Mouse (Mus musculus) embryo, embryonic 9.5 days (tissue): ENCODE data around the gene Gm10717.
"Not testable (repeated sequence)": the region's sequence is repeated elsewhere in the genome, so short reads cannot be mapped to it uniquely, and the experiment has no call there.

ENCODE experiments used
- DNase-seq: peaks from one replicate; pipeline ENCODE4 v3.0.0-alpha.2; 2017; ENCODE audit errors: extremely low spot score

Gm10717 gene

DNA sequence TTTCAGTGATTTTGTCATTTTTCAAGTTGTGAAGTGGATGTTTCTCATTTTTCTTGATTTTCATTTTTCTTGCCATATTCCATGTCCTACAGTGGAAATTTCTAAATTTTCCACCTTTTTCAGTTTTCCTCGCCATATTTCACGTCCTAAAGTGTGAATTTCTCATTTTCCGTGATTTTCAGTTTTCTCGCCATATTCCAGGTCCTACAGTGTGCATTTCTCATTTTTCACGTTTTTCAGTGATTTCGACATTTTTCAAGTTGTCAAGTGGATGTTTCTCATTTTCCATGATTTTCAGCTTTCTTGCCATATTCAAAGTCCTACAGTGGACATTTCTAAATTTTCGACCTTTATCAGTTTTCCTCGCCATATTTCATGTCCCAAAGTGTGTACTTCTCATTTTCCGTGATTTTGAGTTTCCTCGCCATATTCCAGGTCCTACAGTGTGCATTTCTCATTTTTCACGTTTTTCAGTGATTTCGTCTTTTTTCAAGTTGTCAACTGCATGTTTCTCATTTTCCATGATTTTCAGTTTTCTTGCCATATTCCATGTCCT is at the start of gene Gm10717:
Gene Gm10717 (plus strand): TSS at position 506 of the 556 bp plus-strand sequence.
- DNase-seq: not testable (repeated sequence)

DNA sequence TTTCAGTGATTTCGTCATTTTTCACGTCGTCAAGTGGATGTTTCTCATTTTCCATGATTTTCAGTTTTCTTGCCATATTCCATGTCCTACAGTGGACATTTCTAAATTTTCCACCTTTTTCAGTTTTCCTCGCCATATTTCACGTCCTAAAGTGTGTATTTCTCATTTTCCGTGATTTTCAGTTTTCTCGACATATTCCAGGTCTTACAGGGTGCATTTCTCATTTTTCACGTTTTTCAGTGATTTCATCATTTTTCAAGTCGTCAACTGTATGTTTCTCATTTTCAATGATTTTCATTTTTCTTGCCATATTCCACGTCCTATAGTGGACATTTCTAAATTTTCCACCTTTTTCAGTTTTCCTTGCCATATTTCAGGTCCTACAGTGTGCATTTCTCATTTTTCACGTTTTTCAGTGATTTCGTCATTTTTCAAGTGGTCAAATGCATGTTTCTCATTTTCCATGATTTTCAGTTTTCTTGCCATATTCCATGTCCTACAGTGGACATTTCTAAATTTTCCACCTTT is 24.7 kb upstream of the Gm10717 start, which contains the start of gene Gm10722:
Gene Gm10722 (plus strand): TSS at position 478 of the 528 bp plus-strand sequence.
- peak; percentile 27 for DNase-seq

DNA sequence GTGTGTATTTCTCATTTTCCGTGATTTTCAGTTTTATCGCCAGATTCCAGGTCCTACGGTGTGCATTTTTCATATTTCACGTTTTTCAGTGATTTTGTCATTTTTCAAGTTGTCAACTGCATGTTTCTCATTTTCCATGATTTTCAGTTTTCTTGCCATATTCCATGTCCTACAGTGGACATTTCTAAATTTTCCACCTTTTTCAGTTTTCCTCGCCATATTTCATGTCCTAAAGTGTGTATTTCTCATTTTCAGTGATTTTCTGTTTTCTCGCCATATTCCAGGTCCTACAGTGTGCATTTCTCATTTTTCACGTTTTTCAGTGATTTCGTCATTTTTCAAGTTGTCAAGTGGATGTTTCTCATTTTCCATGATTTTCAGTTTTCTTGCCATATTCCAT is 24.2 kb upstream of the Gm10717 start:
- not testable (repeated sequence) for DNase-seq

DNA sequence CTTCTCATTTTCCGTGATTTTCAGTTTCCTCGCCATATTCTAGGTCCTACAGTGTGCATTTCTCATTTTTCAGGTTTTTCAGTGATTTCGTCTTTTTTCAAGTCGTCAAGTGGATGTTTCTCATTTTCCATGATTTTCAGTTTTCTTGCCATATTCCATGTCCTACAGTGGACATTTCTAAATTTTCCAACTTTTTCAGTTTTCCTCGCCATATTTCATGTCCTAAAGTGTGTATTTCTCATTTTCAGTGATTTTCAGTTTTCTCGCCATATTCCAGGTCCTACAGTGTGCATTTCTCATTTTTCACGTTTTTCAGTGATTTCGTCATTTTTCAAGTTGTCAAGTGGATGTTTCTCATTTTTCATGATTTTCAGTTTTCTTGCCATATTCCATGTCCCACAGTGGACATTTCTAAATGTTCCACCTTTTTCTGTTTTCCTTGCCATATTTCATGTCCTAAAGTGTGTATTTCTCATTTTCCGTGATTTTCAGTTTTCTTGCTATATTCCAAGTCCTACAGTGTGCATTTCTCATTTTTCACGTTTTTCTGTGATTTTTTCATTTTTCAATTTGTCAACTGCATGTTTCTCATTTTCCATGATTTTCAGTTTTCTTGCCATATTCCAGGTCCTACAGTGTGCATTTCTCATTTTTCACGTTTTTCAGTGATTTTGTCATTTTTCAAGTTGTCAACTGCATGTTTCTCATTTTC is 23.1 kb upstream of the Gm10717 start:
- DNase-seq: peak; percentile 5

DNA sequence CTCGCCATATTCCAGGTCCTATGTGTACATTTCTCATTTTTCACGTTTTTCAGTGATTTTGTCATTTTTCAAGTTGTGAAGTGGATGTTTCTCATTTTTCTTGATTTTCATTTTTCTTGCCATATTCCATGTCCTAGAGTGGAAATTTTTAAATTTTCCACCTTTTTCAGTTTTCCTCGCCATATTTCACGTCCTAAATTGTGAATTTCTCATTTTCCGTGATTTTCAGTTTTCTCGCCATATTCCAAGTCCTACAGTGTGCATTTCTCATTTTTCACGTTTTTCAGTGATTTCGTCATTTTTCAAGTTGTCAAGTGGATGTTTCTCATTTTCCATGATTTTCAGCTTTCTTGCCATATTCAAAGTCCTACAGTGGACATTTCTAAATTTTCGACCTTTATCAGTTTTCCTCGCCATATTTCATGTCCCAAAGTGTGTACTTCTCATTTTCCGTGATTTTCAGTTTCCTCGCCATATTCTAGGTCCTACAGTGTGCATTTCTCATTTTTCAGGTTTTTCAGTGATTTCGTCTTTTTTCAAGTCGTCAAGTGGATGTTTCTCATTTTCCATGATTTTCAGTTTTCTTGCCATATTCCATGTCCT is 22.3 kb upstream of the Gm10717 start, which contains the start of gene Gm11168:
Gene Gm11168 (plus strand): TSS at position 553 of the 603 bp plus-strand sequence.
- not testable (repeated sequence) for DNase-seq

DNA sequence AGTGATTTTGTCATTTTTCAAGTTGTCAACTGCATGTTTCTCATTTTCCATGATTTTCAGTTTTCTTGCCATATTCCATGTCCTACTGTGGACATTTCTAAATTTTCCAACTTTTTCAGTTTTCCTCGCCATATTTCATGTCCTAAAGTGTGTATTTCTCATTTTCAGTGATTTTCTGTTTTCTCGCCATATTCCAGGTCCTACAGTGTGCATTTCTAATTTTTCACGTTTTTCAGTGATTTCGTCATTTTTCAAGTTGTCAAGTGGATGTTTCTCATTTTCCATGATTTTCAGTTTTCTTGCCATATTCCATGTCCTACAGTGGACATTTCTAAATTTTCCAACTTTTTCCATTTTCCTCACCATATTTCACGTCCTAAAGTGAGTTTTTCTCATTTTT is 19.0 kb upstream of the Gm10717 start:
- not testable (repeated sequence) for DNase-seq

DNA sequence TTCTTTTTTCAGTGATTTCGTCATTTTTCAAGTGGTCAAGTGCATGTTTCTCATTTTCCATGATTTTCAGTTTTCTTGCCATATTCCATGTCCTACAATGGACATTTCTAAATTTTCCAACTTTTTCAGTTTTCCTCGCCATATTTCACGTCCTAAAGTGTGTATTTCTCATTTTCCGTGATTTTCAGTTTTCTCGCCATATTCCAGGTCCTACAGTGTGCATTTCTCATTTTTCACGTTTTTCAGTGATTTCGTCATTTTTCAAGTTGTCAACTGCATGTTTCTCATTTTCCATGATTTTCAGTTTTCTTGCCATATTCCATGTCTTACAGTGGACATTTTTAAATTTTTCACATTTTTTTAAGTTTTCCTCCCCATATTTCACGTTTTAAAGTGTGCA is 18.6 kb upstream of the Gm10717 start:
- not testable (repeated sequence) for DNase-seq

DNA sequence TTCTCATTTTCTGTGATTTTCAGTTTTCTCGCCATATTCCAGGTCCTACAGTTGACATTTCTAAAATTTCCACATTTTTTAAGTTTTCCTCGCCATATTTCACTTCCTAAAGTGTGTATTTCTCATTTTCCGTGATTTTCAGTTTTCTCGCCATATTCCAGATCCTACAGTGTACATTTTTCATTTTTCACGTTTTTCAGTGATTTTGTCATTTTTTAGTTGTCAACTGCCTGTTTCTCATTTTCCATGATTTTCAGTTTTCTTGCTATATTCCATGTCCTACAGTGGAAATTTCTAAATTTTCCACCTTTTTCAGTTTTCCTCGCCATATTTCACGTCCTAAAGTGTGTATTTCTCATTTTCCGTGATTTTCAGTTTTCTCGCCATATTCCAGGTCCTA is 17.9 kb upstream of the Gm10717 start:
- DNase-seq: peak; percentile 9

DNA sequence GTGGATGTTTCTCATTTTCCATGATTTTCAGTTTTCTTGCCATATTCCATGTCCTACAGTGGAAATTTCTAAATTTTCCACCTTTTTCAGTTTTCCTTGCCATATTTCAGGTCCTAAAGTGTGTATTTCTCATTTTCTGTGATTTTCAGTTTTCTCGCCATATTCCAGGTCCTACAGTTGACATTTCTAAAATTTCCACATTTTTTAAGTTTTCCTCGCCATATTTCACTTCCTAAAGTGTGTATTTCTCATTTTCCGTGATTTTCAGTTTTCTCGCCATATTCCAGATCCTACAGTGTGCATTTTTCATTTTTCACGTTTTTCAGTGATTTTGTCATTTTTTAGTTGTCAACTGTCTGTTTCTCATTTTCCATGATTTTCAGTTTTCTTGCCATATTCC is 15.9 kb upstream of the Gm10717 start:
- not testable (repeated sequence) for DNase-seq

DNA sequence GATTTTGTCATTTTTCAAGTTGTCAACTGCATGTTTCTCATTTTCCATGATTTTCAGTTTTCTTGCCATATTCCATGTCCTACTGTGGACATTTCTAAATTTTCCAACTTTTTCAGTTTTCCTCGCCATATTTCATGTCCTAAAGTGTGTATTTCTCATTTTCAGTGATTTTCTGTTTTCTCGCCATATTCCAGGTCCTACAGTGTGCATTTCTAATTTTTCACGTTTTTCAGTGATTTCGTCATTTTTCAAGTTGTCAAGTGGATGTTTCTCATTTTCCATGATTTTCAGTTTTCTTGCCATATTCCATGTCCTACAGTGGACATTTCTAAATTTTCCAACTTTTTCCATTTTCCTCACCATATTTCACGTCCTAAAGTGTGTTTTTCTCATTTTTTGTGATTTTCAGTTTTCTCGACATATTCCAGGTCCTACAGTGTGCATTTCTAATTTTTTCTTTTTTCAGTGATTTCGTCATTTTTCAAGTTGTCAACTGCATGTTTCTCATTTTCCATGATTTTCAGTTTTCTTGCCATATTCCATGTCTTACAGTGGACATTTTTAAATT is 13.1 kb upstream of the Gm10717 start:
- DNase-seq: not testable (repeated sequence)

DNA sequence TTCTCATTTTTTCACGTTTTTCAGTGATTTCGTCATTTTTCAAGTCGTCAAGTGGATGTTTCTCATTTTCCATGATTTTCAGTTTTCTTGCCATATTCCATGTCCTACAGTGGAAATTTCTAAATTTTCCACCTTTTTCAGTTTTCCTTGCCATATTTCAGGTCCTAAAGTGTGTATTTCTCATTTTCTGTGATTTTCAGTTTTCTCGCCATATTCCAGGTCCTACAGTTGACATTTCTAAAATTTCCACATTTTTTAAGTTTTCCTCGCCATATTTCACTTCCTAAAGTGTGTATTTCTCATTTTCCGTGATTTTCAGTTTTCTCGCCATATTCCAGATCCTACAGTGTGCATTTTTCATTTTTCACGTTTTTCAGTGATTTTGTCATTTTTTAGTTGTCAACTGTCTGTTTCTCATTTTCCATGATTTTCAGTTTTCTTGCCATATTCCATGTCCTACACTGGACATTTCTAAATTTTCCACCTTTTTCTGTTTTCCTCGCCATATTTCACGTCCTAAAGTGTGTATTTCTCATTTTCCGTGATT is 12.4 kb upstream of the Gm10717 start, which contains the start of gene Gm10721:
Gene Gm10721 (plus strand): TSS at position 408 of the 547 bp plus-strand sequence.
- DNase-seq: not testable (repeated sequence)

DNA sequence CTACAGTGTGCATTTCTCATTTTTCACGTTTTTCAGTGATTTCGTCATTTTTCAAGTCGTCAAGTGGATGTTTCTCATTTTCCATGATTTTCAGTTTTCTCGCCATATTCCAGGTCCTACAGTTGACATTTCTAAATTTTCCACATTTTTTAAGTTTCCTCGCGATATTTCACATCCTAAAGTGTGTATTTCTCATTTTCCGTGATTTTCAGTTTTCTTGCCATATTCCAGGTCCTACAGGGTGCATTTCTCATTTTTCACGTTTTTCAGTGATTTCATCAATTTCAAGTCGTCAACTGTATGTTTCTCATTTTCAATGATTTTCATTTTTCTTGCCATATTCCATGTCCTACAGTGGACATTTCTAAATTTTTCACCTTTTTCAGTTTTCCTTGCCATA is 9.9 kb upstream of the Gm10717 start, which contains the start of gene Gm10720:
Gene Gm10720 (plus strand): TSS at position 301 of the 400 bp plus-strand sequence.
- DNase-seq: not testable (repeated sequence)

DNA sequence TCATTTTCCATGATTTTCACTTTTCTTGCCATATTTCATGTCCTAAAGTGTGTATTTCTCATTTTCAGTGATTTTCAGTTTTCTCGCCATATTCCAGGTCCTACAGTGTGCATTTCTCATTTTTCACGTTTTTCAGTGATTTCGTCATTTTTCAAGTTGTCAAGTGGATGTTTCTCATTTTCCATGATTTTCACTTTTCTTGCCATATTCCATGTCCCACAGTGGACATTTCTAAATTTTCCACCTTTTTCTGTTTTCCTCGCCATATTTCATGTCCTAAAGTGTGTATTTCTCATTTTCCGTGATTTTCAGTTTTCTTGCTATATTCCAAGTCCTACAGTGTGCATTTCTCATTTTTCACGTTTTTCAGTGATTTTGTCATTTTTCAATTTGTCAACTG is 9.3 kb upstream of the Gm10717 start:
- not testable (repeated sequence) for DNase-seq

DNA sequence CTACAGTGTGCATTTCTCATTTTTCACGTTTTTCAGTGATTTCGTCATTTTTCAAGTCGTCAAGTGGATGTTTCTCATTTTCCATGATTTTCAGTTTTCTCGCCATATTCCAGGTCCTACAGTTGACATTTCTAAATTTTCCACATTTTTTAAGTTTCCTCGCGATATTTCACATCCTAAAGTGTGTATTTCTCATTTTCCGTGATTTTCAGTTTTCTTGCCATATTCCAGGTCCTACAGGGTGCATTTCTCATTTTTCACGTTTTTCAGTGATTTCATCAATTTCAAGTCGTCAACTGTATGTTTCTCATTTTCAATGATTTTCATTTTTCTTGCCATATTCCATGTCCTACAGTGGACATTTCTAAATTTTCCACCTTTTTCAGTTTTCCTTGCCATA is 8.1 kb upstream of the Gm10717 start, which contains the start of gene Gm10719:
Gene Gm10719 (plus strand): TSS at position 301 of the 400 bp plus-strand sequence.
- DNase-seq: not testable (repeated sequence)

DNA sequence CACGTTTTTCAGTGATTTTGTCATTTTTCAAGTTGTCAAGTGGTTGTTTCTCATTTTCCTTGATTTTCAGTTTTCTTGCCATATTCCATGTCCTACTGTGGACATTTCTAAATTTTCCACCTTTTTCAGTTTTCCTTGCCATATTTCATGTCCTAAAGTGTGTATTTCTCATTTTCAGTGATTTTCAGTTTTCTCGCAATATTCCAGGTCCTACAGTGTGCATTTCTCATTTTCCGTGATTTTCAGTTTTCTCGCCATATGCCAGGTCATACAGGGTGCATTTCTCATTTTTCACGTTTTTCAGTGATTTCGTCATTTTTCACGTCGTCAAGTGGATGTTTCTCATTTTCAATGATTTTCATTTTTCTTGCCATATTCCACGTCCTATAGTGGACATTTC is 6.3 kb upstream of the Gm10717 start:
- DNase-seq: not testable (repeated sequence)

DNA sequence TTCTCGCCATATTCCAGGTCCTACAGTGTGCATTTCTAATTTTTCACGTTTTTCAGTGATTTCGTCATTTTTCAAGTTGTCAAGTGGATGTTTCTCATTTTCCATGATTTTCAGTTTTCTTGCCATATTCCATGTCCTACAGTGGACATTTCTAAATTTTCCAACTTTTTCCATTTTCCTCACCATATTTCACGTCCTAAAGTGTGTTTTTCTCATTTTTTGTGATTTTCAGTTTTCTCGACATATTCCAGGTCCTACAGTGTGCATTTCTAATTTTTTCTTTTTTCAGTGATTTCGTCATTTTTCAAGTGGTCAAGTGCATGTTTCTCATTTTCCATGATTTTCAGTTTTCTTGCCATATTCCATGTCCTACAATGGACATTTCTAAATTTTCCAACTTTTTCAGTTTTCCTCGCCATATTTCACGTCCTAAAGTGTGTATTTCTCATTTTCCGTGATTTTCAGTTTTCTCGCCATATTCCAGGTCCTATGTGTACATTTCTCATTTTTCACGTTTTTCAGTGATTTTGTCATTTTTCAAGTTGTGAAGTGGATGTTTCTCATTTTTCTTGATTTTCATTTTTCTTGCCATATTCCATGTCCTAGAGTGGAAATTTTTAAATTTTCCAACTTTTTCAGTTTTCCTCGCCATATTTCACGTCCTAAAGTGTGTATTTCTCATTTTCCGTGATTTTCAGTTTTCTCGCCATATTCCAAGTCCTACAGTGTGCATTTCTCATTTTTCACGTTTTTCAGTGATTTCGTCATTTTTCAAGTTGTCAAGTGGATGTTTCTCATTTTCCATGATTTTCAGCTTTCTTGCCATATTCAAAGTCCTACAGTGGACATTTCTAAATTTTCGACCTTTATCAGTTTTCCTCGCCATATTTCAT is 5.1 kb upstream of the Gm10717 start:
- not testable (repeated sequence) for DNase-seq

DNA sequence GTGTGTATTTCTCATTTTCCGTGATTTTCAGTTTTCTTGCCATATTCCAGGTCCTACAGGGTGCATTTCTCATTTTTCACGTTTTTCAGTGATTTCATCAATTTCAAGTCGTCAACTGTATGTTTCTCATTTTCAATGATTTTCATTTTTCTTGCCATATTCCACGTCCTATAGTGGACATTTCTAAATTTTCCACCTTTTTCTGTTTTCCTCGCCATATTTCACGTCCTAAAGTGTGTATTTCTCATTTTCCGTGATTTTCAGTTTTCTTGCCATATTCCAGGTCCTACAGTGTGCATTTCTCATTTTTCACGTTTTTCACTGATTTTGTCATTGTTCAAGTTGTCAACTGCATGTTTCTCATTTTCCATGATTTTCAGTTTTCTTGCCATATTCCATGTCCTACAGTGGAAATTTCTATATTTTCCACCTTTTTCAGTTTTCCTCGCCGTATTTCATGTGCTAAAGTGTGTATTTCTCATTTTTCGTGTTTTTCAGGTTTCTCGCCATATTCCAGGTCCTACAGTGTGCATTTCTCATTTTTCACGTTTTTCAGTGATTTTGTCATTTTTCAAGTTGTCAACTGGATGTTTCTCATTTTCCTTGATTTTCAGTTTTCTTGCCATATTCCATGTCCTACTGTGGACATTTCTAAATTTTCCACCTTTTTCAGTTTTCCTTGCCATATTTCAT is 2.8 kb upstream of the Gm10717 start:
- not testable (repeated sequence) for DNase-seq

DNA sequence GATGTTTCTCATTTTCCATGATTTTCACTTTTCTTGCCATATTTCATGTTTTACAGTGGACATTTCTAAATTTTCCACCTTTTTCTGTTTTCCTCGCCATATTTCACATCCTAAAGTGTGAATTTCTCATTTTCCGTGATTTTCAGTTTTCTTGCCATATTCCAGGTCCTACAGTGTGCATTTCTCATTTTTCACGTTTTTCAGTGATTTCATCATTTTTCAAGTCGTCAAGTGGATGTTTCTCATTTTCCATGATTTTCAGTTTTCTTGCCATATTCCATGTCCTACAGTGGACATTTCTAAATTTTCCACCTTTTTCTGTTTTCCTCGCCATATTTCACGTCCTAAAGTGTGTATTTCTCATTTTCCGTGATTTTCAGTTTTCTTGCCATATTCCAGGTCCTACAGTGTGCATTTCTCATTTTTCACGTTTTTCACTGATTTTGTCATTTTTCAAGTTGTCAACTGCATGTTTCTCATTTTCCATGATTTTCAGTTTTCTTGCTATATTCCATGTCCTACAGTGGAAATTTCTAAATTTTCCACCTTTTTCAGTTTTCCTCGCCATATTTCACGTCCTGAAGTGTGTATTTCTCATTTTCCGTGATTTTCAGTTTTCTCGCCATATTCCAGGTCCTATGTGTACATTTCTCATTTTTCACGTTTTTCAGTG is 1.8 kb upstream of the Gm10717 start, which contains the start of gene Gm10718:
Gene Gm10718 (plus strand): TSS at position 236 of the 673 bp plus-strand sequence.
- DNase-seq: not testable (repeated sequence)

DNA sequence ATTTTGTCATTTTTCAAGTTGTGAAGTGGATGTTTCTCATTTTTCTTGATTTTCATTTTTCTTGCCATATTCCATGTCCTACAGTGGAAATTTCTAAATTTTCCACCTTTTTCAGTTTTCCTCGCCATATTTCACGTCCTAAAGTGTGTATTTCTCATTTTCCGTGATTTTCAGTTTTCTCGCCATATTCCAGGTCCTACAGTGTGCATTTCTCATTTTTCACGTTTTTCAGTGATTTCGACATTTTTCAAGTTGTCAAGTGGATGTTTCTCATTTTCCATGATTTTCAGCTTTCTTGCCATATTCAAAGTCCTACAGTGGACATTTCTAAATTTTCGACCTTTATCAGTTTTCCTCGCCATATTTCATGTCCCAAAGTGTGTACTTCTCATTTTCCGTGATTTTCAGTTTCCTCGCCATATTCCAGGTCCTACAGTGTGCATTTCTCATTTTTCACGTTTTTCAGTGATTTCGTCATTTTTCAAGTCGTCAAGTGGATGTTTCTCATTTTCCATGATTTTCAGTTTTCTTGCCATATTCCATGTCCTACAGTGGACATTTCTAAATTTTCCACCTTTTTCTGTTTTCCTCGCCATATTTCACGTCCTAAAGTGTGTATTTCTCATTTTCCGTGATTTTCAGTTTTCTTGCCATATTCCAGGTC is 1.1 kb upstream of the Gm10717 start:
- DNase-seq: not testable (repeated sequence)
